Mouse (Mus musculus): ENCODE data around the gene Wfdc11.
"Not testable (repeated sequence)": the region's sequence is repeated elsewhere in the genome, so short reads cannot be mapped to it uniquely, and the experiment has no call there.

GRCm38 (mm10) chr2:164613471-164613870 lies 60.4 kb downstream of the Wfdc11 start, which contains the start of the genes Wfdc6b and Wfdc8:
- TF ChIP-seq POLR2A (IDR thresholded peaks at IDR 0.05; ENCODE audit: low read depth, low read length); CTCF (IDR thresholded peaks at IDR 0.05; ENCODE audit: extremely low read depth, insufficient read length, insufficient replicate concordance, low read depth, low read length): not testable (repeated sequence)

Measured in small intestine, adult 2 months (tissue).